Mouse (Mus musculus) midbrain, embryonic 10.5 days (tissue): ENCODE results near the gene Tor4a. TPM values are rescaled to one million over a fixed set of nuclear protein-coding genes. Genes with fewer than 3 reads are reported as not detected.

Source experiments
- DNase-seq: peaks from one replicate; pipeline ENCODE4 v3.0.0-alpha.2; 2017; ENCODE audit warnings: low spot score
- H3K27ac ChIP-seq: fragments of 300-500 bp; sonication (generic); replicated peaks from 2 replicates; pipeline ENCODE4 v1.5.1; 2016; ENCODE audit warnings: mild to moderate bottlenecking
- H3K27me3 ChIP-seq: fragments of 300-500 bp; sonication (generic); 2 replicates; pipeline ENCODE4 v1.6.1; 2016; ENCODE audit warnings: low read depth, mild to moderate bottlenecking; ENCODE audit not compliant: poor library complexity, severe bottlenecking
- H3K36me3 ChIP-seq: fragments of 300-500 bp; sonication (generic); 2 replicates; pipeline ENCODE4 v1.6.1; 2016; ENCODE audit warnings: mild to moderate bottlenecking, moderate library complexity
- H3K4me1 ChIP-seq: fragments of 300-500 bp; sonication (generic); 2 replicates; pipeline ENCODE4 v1.6.1; 2016
- H3K4me3 ChIP-seq: fragments of 300-500 bp; sonication (generic); 2 replicates; pipeline ENCODE4 v1.5.1; 2016; ENCODE audit warnings: mild to moderate bottlenecking, moderate library complexity
- H3K9me3 ChIP-seq: fragments of 300-500 bp; sonication (generic); replicated peaks from 2 replicates; pipeline ENCODE4 v1.6.1; 2016; ENCODE audit warnings: mild to moderate bottlenecking
- WGBS: fragments of 180-500 bp; shearing (Covaris S2); methylation state at CpG from one replicate; pipeline ENCODE4 v1.1.7; 2016; 5-methylcytosine and 5-hydroxymethylcytosine counted together
- polyA plus RNA-seq: library from polyadenylated mRNA; unstranded; fragments of >200 nt; fragmentation: Nextera tagmentation; extraction: Ambion mirVana; gene quantifications from 2 replicates; pipeline ENCODE4 v1.2.1, GENCODE M21; 2016

Gene Tor4a
- polyA plus RNA-seq, 1 experiment from 2014 or later: 1.3 TPM

- H3K4me1 ChIP-seq: 0 out of 2 replicates have a peak, but pooled peaks cover 2% of the 10 kb centered on the region
- H3K27me3 ChIP-seq: peaks cover 16% of the 10 kb centered on the region; the same call in 1 of the 2 replicates
- no peak within 1 kb of the TSS for H3K27ac ChIP-seq
- H3K9me3 ChIP-seq: no peaks in the 10 kb centered on the region
- DNase-seq: no peak
- H3K36me3 ChIP-seq: no peaks in the 10 kb centered on the region
- no peak within 1 kb of the TSS for H3K4me3 ChIP-seq
- 87% methylated on average over 3 of the region's 3 CpGs for WGBS
These were observed 37.4 kb upstream of the Tor4a start, which contains the start of gene Slc34a3 for GRCm38 (mm10) chr2:25234050-25234449. TSS of gene Slc34a3 (minus strand) at chr2:25234364.

GRCm38 (mm10) chr2:25233421-25233820 lies 36.7 kb upstream of the Tor4a start:
- Histone ChIP-seq H3K9me3 (no peaks in the 10 kb centered on the region), H3K36me3 (no peaks in the 10 kb centered on the region), H3K4me3 (no peak overlapping the region), H3K27me3 (0 out of 2 replicates have a peak, but pooled peaks cover 16% of the 10 kb centered on the region), H3K27ac (no peak overlapping the region), H3K4me1 (peaks cover 7% of the 10 kb centered on the region)
- 86% methylated on average over 4 of the region's 4 CpGs for WGBS
- DNase-seq: no peak

- WGBS: 50% methylated on average over 12 of the region's 12 CpGs
- Histone ChIP-seq H3K4me1 (peaks cover 11% of the 10 kb centered on the region), H3K36me3 (no peaks in the 10 kb centered on the region), H3K9me3 (no peaks in the 10 kb centered on the region), H3K4me3 (no peak overlapping the region), H3K27me3 (0 out of 2 replicates have a peak, but pooled peaks cover 16% of the 10 kb centered on the region), H3K27ac (0 out of 2 replicates have a peak overlapping the region, but pooled peaks have one; percentile 15)
- DNase-seq: no peak
These were observed 34.4 kb upstream of the Tor4a start for GRCm38 (mm10) chr2:25231038-25231437.

GRCm38 (mm10) chr2:25230581-25230980 lies 33.9 kb upstream of the Tor4a start:
- Histone ChIP-seq H3K27me3 (0 out of 2 replicates have a peak, but pooled peaks cover 16% of the 10 kb centered on the region), H3K4me3 (no peak overlapping the region), H3K36me3 (no peaks in the 10 kb centered on the region), H3K4me1 (peaks cover 16% of the 10 kb centered on the region), H3K27ac (0 out of 2 replicates have a peak overlapping the region, but pooled peaks have one; percentile 15), H3K9me3 (no peaks in the 10 kb centered on the region)
- WGBS: 87% methylated on average over 7 of the region's 7 CpGs
- no peak for DNase-seq

GRCm38 (mm10) chr2:25229582-25229981 lies 32.9 kb upstream of the Tor4a start:
- Histone ChIP-seq H3K27me3 (0 out of 2 replicates have a peak, but pooled peaks cover 16% of the 10 kb centered on the region), H3K4me3 (no peak overlapping the region), H3K36me3 (no peaks in the 10 kb centered on the region), H3K9me3 (no peaks in the 10 kb centered on the region), H3K27ac (no peak overlapping the region), H3K4me1 (peaks cover 20% of the 10 kb centered on the region)
- DNase-seq: no peak
- 85% methylated on average over 5 of the region's 5 CpGs for WGBS

GRCm38 (mm10) chr2:25228995-25229530 lies 32.4 kb upstream of the Tor4a start:
- peaks cover 20% of the 10 kb centered on the region for H3K4me1 ChIP-seq
- H3K9me3 ChIP-seq: no peaks in the 10 kb centered on the region
- WGBS: 72% methylated on average over 6 of the region's 6 CpGs
- H3K36me3 ChIP-seq: no peaks in the 10 kb centered on the region
- DNase-seq: no peak
- H3K27ac ChIP-seq: peak overlapping the region; percentile 77
- H3K27me3 ChIP-seq: 0 out of 2 replicates have a peak, but pooled peaks cover 16% of the 10 kb centered on the region
- H3K4me3 ChIP-seq: peak overlapping the region; percentile 41

GRCm38 (mm10) chr2:25228431-25228889 lies 31.8 kb upstream of the Tor4a start:
- Histone ChIP-seq H3K27ac (peak overlapping the region; percentile 77), H3K27me3 (0 out of 2 replicates have a peak, but pooled peaks cover 16% of the 10 kb centered on the region), H3K4me1 (peaks cover 25% of the 10 kb centered on the region), H3K4me3 (peak overlapping the region; percentile 41), H3K9me3 (no peaks in the 10 kb centered on the region), H3K36me3 (peaks cover 5% of the 10 kb centered on the region; the same call in 1 of the 2 replicates)
- peak; percentile 83 for DNase-seq
- WGBS: under 1% methylated on average over 7 of the region's 7 CpGs

GRCm38 (mm10) chr2:25227406-25227805 lies 30.7 kb upstream of the Tor4a start:
- WGBS: 98% methylated on average over 4 of the region's 4 CpGs
- H3K27ac ChIP-seq: no peak overlapping the region
- 0 out of 2 replicates have a peak, but pooled peaks cover 16% of the 10 kb centered on the region for H3K27me3 ChIP-seq
- peaks cover 13% of the 10 kb centered on the region for H3K36me3 ChIP-seq
- H3K4me3 ChIP-seq: no peak overlapping the region
- H3K9me3 ChIP-seq: no peaks in the 10 kb centered on the region
- peaks cover 31% of the 10 kb centered on the region for H3K4me1 ChIP-seq
- DNase-seq: no peak

- Histone ChIP-seq H3K27me3 (0 out of 2 replicates have a peak, but pooled peaks cover 16% of the 10 kb centered on the region), H3K27ac (0 out of 2 replicates have a peak overlapping the region, but pooled peaks have one; percentile 25), H3K36me3 (peaks cover 18% of the 10 kb centered on the region)
These were observed 30.2 kb upstream of the Tor4a start for GRCm38 (mm10) chr2:25226864-25227263.

GRCm38 (mm10) chr2:25225811-25226379 lies 29.2 kb upstream of the Tor4a start:
- peaks cover 37% of the 10 kb centered on the region for H3K4me1 ChIP-seq
- H3K27me3 ChIP-seq: 0 out of 2 replicates have a peak, but pooled peaks cover 7% of the 10 kb centered on the region
- peak overlapping the region; percentile 96 for H3K27ac ChIP-seq
- peaks cover 27% of the 10 kb centered on the region for H3K36me3 ChIP-seq
- DNase-seq: no peak
- H3K9me3 ChIP-seq: no peaks in the 10 kb centered on the region
- WGBS: 78% methylated on average over 8 of the region's 8 CpGs
- peak overlapping the region; percentile 89 for H3K4me3 ChIP-seq

More at GRCm38 (mm10) chr2:25226864-25227263, 30.2 kb upstream of the Tor4a start:
- DNase-seq: no peak
- WGBS: 86% methylated on average over 5 of the region's 5 CpGs
- Histone ChIP-seq H3K9me3 (no peaks in the 10 kb centered on the region), H3K4me1 (peaks cover 33% of the 10 kb centered on the region), H3K4me3 (no peak overlapping the region)

GRCm38 (mm10) chr2:25224766-25225752 lies 28.4 kb upstream of the Tor4a start:
- H3K4me1 ChIP-seq: peaks cover 37% of the 10 kb centered on the region
- H3K4me3 ChIP-seq: peak overlapping the region; percentile 89
- peak; percentile 98 for DNase-seq
- H3K36me3 ChIP-seq: peaks cover 27% of the 10 kb centered on the region
- peak overlapping the region; percentile 96 for H3K27ac ChIP-seq
- no peaks in the 10 kb centered on the region for H3K27me3 ChIP-seq
- WGBS: 2% methylated on average over 41 of the region's 41 CpGs
- no peaks in the 10 kb centered on the region for H3K9me3 ChIP-seq

GRCm38 (mm10) chr2:25224492-25224765 lies 27.7 kb upstream of the Tor4a start, which contains the start of gene Tubb4b:
TSS of gene Tubb4b (minus strand) at chr2:25224702.
- Histone ChIP-seq H3K27ac (peak within 1 kb of the TSS; percentile 96), H3K4me1 (peaks cover 37% of the 10 kb centered on the region), H3K36me3 (peaks cover 27% of the 10 kb centered on the region), H3K9me3 (no peaks in the 10 kb centered on the region), H3K4me3 (peak within 1 kb of the TSS; percentile 89), H3K27me3 (no peaks in the 10 kb centered on the region)
- no peak for DNase-seq
- WGBS: 0% methylated on average over 17 of the region's 17 CpGs
